Mouse (Mus musculus) lung, postnatal 0 days (tissue): ENCODE results near the gene Txndc8.

Experiments used
- CTCF ChIP-seq: IDR thresholded peaks from 2 replicates; pipeline ENCODE4 v1.5.1; 2016; ENCODE audit warnings: antibody characterized with exemption, mild to moderate bottlenecking
- EP300 ChIP-seq: IDR thresholded peaks from 2 replicates; pipeline ENCODE4 v1.6.1; 2016; ENCODE audit warnings: antibody characterized with exemption, mild to moderate bottlenecking, control low read depth

GRCm38 (mm10) chr4:58050746-58051145 lies 41.8 kb upstream of the Txndc8 start:
- TF ChIP-seq CTCF (no peak), EP300 (no peak)
